Mouse (Mus musculus) urinary bladder, adult 2 months (tissue): ENCODE results near the gene Lrp8. TPM values are rescaled to one million over a fixed set of nuclear protein-coding genes. Genes with fewer than 3 reads are reported as not detected.
A peak's percentile ranks its signal among the peaks of the same experiment; 100 is the strongest.

Experiments used
- DNase-seq: peaks from one replicate; pipeline ENCODE4 v3.0.0; 2022; ENCODE audit warnings: low spot score
- polyA plus RNA-seq: library from polyadenylated mRNA; depleted of rRNA; stranded (reverse); fragments of >200 nt; gene quantifications from 2 replicates; pipeline ENCODE4 v1.2.3, GENCODE M21; 2012

Gene Lrp8
- polyA plus RNA-seq, 1 experiment: 0.61 TPM

- DNase-seq: peak; percentile 72
Measured at GRCm38 (mm10) chr4:107844971-107845370, 42.9 kb downstream of the Lrp8 start.

DNA sequence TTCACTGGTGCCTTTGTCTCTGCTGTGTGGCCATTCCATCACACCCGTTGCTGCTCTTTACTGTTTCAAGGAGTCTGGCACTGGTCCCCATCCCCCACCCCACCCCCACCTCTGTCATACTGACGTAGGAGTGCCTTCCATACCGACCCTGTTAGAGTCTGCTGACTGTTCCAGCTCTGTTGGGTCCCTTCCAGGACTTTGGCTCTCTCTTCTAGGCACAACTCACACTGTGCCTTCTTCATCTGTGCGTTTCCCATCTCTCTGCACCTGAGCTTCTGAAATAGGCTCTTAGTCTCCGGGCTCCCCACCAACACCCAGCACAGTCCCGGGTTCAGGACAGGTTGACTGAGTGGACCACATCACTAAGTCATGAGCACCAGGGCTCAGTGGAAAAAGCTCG is 44.7 kb downstream of the Lrp8 start:
- no peak for DNase-seq

GRCm38 (mm10) chr4:107848546-107848945 is 46.5 kb downstream of the Lrp8 start:
- no peak for DNase-seq

- DNase-seq: no peak
Measured at GRCm38 (mm10) chr4:107849621-107850020, 47.6 kb downstream of the Lrp8 start.

GRCm38 (mm10) chr4:107850091-107850490 is 48.0 kb downstream of the Lrp8 start:
- DNase-seq: no peak

GRCm38 (mm10) chr4:107853333-107853732 is 51.3 kb downstream of the Lrp8 start:
- no peak for DNase-seq

DNA sequence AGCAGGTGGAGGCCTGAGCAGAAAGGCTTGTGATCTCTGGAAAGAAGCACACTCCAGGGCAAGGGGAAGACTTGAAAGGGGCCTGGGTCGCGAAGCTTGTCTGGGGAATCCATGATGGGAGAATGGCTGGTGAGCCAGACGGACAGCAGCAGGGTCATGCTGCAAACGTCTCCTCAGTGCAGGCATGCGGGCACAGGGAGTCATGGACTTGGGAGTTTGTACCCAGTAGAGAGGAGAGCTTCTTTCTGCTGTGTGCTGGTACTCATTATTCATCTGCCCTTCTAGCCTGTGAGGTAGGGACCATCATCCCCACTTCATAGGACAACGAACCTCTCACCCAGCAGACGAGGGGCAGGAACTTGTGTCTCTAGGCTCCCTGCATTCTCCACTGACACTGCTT is 51.8 kb downstream of the Lrp8 start:
- no peak for DNase-seq

- no peak for DNase-seq
Measured at GRCm38 (mm10) chr4:107856958-107857686, 55.1 kb downstream of the Lrp8 start.

- no peak for DNase-seq
Measured at GRCm38 (mm10) chr4:107858995-107859394, 56.9 kb downstream of the Lrp8 start.

- DNase-seq: no peak
Measured at GRCm38 (mm10) chr4:107864866-107865265, 62.8 kb downstream of the Lrp8 start.

GRCm38 (mm10) chr4:107879254-107880050 is 77.4 kb downstream of the Lrp8 start, which contains the start of gene Magoh:
Magoh (plus strand) TSS chr4:107879755.
- DNase-seq: peak; percentile 89

GRCm38 (mm10) chr4:107881631-107882030 is 79.6 kb downstream of the Lrp8 start:
- no peak for DNase-seq

DNA sequence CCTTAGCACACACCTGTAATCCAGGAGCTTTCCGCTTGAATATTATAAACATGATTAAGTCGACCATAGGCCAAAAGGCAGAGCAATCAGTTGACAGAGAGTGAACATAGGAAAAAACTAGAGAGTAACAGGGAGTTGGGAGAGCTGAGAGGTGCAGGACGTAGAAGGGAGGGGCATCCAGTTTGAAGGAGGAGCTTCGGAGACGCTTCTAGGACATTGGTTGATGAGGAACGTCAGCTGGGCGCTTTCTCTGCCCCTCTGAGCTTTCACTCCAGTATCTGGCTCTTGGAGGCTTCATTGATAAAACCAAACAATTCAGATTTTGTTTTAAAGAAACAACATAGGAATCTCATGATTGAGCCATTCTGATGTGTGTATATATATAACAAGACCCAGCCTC is 84.3 kb downstream of the Lrp8 start:
- DNase-seq: no peak

GRCm38 (mm10) chr4:107889385-107889730 is 87.3 kb downstream of the Lrp8 start:
- DNase-seq: no peak

DNA sequence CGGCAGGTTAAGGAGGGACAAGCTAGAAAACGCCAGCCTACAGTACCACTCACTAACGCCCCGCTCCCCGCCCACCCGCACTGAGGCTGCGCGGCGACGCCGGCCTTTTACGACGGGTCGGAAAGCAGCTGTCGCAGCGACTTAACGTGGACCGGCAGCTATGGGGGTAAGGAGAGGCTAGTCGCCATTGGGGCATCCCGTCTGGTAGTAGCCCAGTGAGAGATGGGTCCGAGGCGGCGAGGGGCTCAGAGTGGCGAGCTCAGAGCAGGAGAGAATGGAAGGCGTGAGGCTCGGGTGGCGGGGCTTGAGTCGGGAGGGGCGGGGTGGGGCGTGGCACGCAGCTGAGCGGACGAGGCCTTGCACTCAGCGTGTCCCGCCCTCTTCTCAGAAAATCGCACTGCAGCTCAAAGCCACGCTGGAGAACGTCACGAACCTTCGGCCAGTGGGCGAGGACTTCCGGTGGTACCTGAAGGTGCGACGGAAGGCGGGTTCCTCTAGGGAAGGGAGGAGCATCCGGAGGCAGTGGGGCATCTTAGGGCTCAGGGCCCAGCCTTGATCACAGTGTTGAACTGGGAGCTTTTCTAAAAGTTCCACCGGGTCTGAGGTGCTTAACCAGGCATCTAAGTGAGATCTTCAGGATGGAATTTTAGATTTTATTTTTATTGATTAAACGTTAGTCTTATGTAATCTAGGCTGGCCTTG is 87.8 kb downstream of the Lrp8 start, which contains the start of gene 0610037L13Rik:
TSS of gene 0610037L13Rik (plus strand) at position 83 of the 702 bp plus-strand sequence.
- DNase-seq: peak; percentile 88

- DNase-seq: no peak
Measured at GRCm38 (mm10) chr4:107892663-107893062, 90.6 kb downstream of the Lrp8 start.

DNA sequence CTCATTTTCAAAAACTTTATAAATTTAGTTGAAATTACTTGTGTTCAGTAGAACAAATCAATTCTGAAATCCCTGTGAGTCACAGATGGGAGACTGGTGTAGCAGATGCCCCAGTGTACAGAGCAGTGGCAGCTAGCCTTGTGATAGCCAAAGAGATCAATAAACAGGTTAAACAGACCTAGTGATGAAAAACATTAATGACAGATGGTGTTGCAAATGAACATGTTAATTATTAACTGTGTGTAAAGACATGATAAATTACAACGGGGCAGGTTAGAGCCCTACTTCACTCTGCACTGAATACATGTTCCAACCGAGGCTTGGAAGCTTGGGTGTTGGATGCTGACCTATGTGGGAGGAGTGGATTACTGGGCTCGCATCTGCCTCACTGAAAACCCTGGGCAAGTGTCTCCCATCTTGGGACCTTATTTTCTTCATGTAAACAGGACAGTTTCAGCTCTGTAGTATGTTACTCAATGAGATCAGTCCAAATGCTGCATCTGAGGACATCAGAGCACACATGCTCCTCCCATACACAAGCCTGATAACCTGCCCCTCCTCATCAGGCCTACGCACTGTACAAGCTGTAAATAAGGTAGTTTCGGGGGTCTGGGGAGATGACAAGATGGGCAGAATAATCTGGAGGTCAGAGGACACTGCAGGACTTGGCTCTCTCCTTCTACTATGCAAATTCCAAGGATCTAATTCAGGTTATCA is 97.3 kb downstream of the Lrp8 start:
- DNase-seq: no peak

DNA sequence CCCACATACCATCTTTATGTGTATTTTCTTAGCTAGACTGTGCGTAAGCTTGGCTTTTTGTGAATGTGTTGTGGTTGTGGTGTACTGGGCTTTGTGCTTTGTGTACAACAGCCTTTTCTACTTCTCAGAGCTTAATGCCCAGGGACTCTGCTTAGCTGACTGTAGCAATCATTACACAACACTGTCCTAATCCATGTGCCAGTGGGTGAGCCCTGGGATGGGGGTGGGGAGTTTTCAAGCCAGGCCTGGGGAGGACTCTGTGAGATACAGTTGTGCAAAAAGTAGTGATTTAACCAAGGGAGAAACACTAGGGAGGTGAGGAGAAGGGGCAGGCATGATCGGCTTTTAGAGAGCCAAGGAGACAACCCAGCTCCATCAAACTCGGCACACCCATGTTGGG is 98.1 kb downstream of the Lrp8 start:
- DNase-seq: no peak

DNA sequence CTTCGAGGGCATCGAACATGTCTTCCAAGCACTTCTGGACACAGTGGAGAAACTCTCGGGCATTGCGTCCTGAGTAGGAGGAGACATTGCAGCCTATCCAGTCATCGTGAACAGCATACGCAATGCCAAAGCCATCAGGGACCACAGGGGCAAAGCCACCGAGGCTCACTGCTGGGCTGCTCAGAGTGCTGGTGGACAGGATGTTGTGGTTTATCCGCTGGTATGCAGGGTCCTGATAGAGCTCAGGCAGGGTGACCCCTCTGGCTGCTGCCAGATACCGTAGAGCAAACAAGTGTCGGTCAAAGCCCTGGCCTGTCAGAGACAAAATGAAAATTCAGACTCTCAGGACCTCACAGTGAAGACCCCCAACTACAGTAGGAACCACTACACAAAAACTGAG is 102.2 kb downstream of the Lrp8 start:
- no peak for DNase-seq

DNA sequence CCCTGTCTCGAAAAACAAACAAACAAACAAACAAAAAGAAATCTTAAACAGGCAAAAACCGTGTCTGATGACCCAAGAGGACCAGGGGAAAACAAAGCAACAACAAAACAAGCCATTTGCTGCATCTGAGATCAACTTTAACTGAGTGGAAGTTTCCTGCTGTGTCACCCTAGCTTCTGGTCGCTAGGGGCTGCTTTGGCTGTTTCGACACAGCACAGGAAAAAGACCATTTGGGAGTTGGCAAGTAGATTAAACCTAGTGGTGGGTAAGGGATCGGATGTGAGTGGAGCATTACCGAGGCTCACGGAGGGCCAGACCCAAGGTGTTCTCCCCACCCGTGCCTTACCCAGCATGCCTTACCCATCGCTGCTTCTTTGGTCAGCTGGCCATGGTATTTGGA is 104.5 kb downstream of the Lrp8 start:
- no peak for DNase-seq

DNA sequence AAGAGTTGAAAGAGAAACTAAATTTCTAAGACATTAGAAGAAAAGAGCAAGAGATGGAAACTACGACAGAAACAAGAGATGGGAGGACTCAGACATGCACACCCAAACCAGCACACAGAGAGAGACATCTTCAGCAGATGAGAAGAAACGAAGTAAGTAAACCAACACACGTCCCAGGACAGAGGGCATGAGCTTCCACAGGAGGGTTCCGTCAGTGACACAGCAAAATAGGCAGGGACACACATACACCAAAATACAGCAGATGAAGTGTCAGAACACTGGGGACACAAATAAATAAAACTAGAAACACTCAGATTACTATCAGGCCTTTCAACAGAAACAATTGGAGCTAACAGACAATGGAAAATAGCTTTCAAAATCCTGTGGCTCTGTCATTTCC is 108.0 kb downstream of the Lrp8 start:
- no peak for DNase-seq

DNA sequence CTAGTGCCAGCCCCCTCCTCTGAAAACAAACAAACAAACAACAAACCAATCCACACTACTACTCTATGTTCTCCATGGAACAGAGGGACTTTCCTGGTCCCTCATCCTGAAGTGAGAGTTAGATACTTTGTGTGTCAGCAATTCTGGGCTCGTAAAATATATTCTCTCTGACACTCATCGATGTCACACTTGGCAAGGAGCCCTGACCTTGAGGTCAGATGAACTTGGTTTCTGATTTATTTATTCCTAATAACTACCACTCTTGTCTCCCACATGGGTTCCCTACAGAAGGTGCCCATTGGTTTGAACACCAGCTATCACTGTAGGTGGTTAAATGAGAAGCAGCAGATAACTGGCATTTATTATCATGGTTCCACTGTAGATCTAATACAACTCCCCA is 118.3 kb downstream of the Lrp8 start:
- no peak for DNase-seq
